13 mouse cellular contexts compared by ENCODE assay signal in the genomic region with DNA sequence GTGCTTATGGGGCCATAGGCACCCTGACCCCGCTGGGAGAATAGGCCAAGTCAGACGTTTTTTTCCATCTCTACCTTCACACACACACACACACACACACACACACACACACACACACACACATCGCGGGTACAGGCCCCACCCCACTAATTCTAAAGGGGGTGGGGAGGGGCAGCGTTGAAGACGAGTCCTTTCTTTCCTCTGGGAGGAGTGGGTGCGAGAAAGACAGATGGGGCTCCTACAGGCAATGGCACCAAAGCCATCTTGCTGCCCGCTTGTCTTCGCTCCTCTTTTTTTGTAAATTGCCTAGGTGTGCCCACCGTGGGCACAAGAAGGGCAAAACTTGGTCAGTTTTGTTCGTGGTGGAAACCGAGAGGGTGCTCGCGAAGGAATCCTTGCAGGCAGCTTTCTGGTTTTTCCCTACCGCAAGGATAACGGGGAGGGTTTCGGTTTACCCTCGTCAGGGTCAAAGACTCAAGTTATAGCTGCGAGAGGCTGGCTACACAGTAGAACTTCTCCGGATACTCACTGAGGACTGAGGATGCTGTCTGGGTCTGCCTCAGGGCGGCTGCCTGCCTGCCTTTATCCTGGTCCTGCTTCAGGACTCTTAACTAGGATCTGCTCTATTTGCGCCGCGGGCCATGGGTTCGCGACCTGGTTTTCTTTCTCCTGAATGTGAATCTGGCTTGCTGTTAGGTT. TPM values are rescaled to one million over a fixed set of nuclear protein-coding genes. Genes with fewer than 3 reads are reported as not detected.
A peak's percentile ranks its signal among the peaks of the same experiment; 100 is the strongest.
DNase-seq lines count a peak whose midpoint lies in the region; ATAC-seq lines count a peak whose summit lies in the region.
"Had no signal": no experiment of that assay in that cellular context is flagged by ENCODE, and none has a peak within 500 bp of the region (broad histone marks: within the 10 kb centered on the region; RNA-seq: fewer than 3 reads in every experiment).

No protein-coding gene starts in this region.

- peak overlapping the region; percentile 30 for H3K4me2 ChIP-seq in forebrain, embryonic 15.5 days (replicated peaks)
- H3K4me2 ChIP-seq in midbrain, embryonic 11.5 days = peak overlapping the region; percentile 27
- H3K4me2 ChIP-seq: liver, embryonic 15.5 days had no signal

- H3K4me1 ChIP-seq in megakaryocyte, embryonic 14.5 days = peaks cover 23% of the 10 kb centered on the region
- peaks cover 12% of the 10 kb centered on the region for H3K4me1 ChIP-seq in forebrain, embryonic 15.5 days
- no peaks in the 10 kb centered on the region for H3K4me1 ChIP-seq in midbrain, embryonic 11.5 days (ENCODE audit: control insufficient read depth, insufficient read depth, low read length)

- peaks cover 84% of the 10 kb centered on the region for H3K27me3 ChIP-seq in megakaryocyte, embryonic 14.5 days (replicated peaks)
- H3K27me3 ChIP-seq in forebrain, embryonic 15.5 days = peaks cover 62% of the 10 kb centered on the region
- peaks cover 78% of the 10 kb centered on the region for H3K27me3 ChIP-seq in midbrain, embryonic 11.5 days (ENCODE audit: control insufficient read depth, insufficient read depth, low read length)

- peak overlapping the region; percentile 33 for H3K4me3 ChIP-seq in megakaryocyte, embryonic 14.5 days (replicated peaks)
- H3K4me3 ChIP-seq in forebrain, embryonic 15.5 days = peak overlapping the region; percentile 28
- H3K4me3 ChIP-seq in midbrain, embryonic 11.5 days (ENCODE audit: low read depth, low read length) = peak overlapping the region; percentile 30
- H3K4me3 ChIP-seq: liver, embryonic 15.5 days had no signal

- DNase-seq in midbrain, embryonic 11.5 days (ENCODE audit: low spot score, missing footprints) = no peak
- no peak for DNase-seq in adrenal gland, postnatal 14 days
- DNase-seq in frontal cortex, postnatal 36 days (ENCODE audit: low spot score in 2 of 2) = no peak
- no peak for DNase-seq in adrenal gland, postnatal 36 days
- DNase-seq: kidney, adult 9 months had no signal

- peak overlapping the region; percentile 18 for H3K9ac ChIP-seq in forebrain, embryonic 15.5 days (replicated peaks)
- peak overlapping the region; percentile 73 for H3K9ac ChIP-seq in midbrain, embryonic 11.5 days (ENCODE audit: low read length)
- H3K9ac ChIP-seq: liver, embryonic 15.5 days had no signal

- H3K36me3 ChIP-seq in megakaryocyte, embryonic 14.5 days (replicated peaks; ENCODE audit: low read length) = no peaks in the 10 kb centered on the region
- no peaks in the 10 kb centered on the region for H3K36me3 ChIP-seq in forebrain, embryonic 15.5 days
- H3K36me3 ChIP-seq in midbrain, embryonic 11.5 days (ENCODE audit: control insufficient read depth, insufficient read depth, low read length) = no peaks in the 10 kb centered on the region
- H3K36me3 ChIP-seq: liver, embryonic 15.5 days had no signal

- peak overlapping the region; percentile 90 for H3K27ac ChIP-seq in forebrain, embryonic 15.5 days (replicated peaks)
- H3K27ac ChIP-seq in midbrain, embryonic 11.5 days (ENCODE audit: low read depth, low read length) = peak overlapping the region; percentile 63
- H3K27ac ChIP-seq: liver, embryonic 15.5 days; stomach, postnatal 0 days had no signal

- peaks cover 20% of the 10 kb centered on the region; the same call in 1 of the 2 replicates for H3K9me3 ChIP-seq in megakaryocyte, embryonic 14.5 days
- no peaks in the 10 kb centered on the region for H3K9me3 ChIP-seq in forebrain, embryonic 15.5 days
- no peaks in the 10 kb centered on the region for H3K9me3 ChIP-seq in midbrain, embryonic 11.5 days (ENCODE audit: control insufficient read depth, low read length)
- H3K9me3 ChIP-seq: liver, embryonic 15.5 days had no signal

- WGBS in forebrain, embryonic 15.5 days = 19% methylated on average over 26 of the region's 26 CpGs
- 3% methylated on average over 26 of the region's 26 CpGs for WGBS in midbrain, embryonic 11.5 days

- ATAC-seq in megakaryocyte, adult 5-6 weeks (ENCODE audit: poor library complexity, severe bottlenecking) = no peak
- ATAC-seq in forebrain, embryonic 15.5 days (replicated peaks) = no peak
- no peak for ATAC-seq in midbrain, embryonic 11.5 days (ENCODE audit: low FRiP score)
- ATAC-seq in megakaryocyte progenitor cell, adult 5-6 weeks (replicated peaks; ENCODE audit: poor library complexity) = no peak
- ATAC-seq: CD4-positive, CD25-positive, alpha-beta regulatory T cell, adult 4 months had no signal

RNA-seq across cellular contexts. Expression of a gene that starts 3.8 kb away (rescaled TPM):
- not detected in 2 replicates for polyA plus RNA-seq in megakaryocyte, embryonic 14.5 days (2012; ENCODE audit: insufficient read depth, low replicate concordance)
- total RNA-seq in megakaryocyte, adult 5-6 weeks (2015) = not detected in 2 replicates
- not detected in 2 replicates for total RNA-seq in megakaryocyte, adult 5-6 weeks (2017)
- 9.6 and 9.8 TPM in 2 replicates for polyA plus RNA-seq in forebrain, embryonic 15.5 days (2015; fragmentation: Nextera tagmentation; extraction: Ambion mirVana)
- 13.7 and 14.8 TPM in 2 replicates for polyA plus RNA-seq in midbrain, embryonic 11.5 days (2014; fragmentation: Nextera tagmentation; extraction: Ambion mirVana)
- not detected in 2 replicates for total RNA-seq in megakaryocyte progenitor cell, adult 5-6 weeks (2015)
- not detected in 2 replicates for total RNA-seq in megakaryocyte progenitor cell, adult 5-6 weeks (2017)
- 0.90 TPM in 1 of 2 replicates, not detected in the other for total RNA-seq in adrenal gland, postnatal 14 days (2021)
- not detected for total RNA-seq in adrenal gland, postnatal 36 days (2021)
- polyA plus RNA-seq: CD4-positive, CD25-positive, alpha-beta regulatory T cell, adult 4 months; heart, postnatal 0 days; stomach, postnatal 0 days had no signal

RNA-seq across cellular contexts. Expression of a gene that starts 7.2 kb away (rescaled TPM):
- 2.3 TPM in 1 of 2 replicates, not detected in the other for polyA plus RNA-seq in megakaryocyte, embryonic 14.5 days (2012; ENCODE audit: insufficient read depth, low replicate concordance)
- not detected in 2 replicates for total RNA-seq in megakaryocyte, adult 5-6 weeks (2015)
- not detected in 2 replicates for total RNA-seq in megakaryocyte, adult 5-6 weeks (2017)
- polyA plus RNA-seq in forebrain, embryonic 15.5 days (2015; fragmentation: Nextera tagmentation; extraction: Ambion mirVana) = 46.2 and 55.0 TPM in 2 replicates
- 41.7 and 42.5 TPM in 2 replicates for polyA plus RNA-seq in midbrain, embryonic 11.5 days (2014; fragmentation: Nextera tagmentation; extraction: Ambion mirVana)
- total RNA-seq in megakaryocyte progenitor cell, adult 5-6 weeks (2015) = not detected in 2 replicates
- total RNA-seq in megakaryocyte progenitor cell, adult 5-6 weeks (2017) = not detected in 2 replicates
- total RNA-seq in adrenal gland, postnatal 14 days (2021) = not detected in 2 replicates
- not detected for total RNA-seq in adrenal gland, postnatal 36 days (2021)
- polyA plus RNA-seq: heart, postnatal 0 days; liver, embryonic 15.5 days; stomach, postnatal 0 days had no signal
